Comparison of ENCODE assay signal across 13 mouse cellular contexts in genomic region chr5:96969705-96970471, GRCm38 (mm10). TPM values are rescaled to one million over a fixed set of nuclear protein-coding genes. Genes with fewer than 3 reads are reported as not detected.
A peak's percentile ranks its signal among the peaks of the same experiment; 100 is the strongest.
DNase-seq lines count a peak whose midpoint lies in the region; ATAC-seq and TF ChIP-seq lines count a peak whose summit lies in the region.
"Had no signal": no experiment of that assay in that cellular context is flagged by ENCODE, and none has a peak within 500 bp of the region (broad histone marks: within the 10 kb centered on the region; RNA-seq: fewer than 3 reads in every experiment).

No protein-coding gene starts in this region.

- no peak overlapping the region for H3K4me3 ChIP-seq in liver, adult 2 months (ENCODE audit: insufficient read depth, low read depth, low read length)
- no peak overlapping the region for H3K4me3 ChIP-seq in liver, embryonic 12.5 days
- H3K4me3 ChIP-seq in G1E (ENCODE audit: low read depth, low read length): peak overlapping the region; percentile 70; the same call in 1 of the 2 replicates
- no peak overlapping the region for H3K4me3 ChIP-seq in limb, embryonic 11.5 days (ENCODE audit: low read depth, low read length)
- no peak overlapping the region for H3K4me3 ChIP-seq in liver, postnatal 0 days (ENCODE audit: low read depth, low read length)
- H3K4me3 ChIP-seq: heart, embryonic 15.5 days had no signal

- H3K4me1 ChIP-seq in liver, adult 2 months (ENCODE audit: control insufficient read depth, insufficient read depth, low read length): peaks cover 3% of the 10 kb centered on the region; the same call in 1 of the 2 replicates
- peaks cover 50% of the 10 kb centered on the region for H3K4me1 ChIP-seq in liver, embryonic 12.5 days
- peaks cover 78% of the 10 kb centered on the region for H3K4me1 ChIP-seq in G1E (ENCODE audit: insufficient read depth, low read depth, low read length)
- peaks cover 17% of the 10 kb centered on the region for H3K4me1 ChIP-seq in limb, embryonic 11.5 days (ENCODE audit: control insufficient read depth, insufficient read depth, low read length)
- peaks cover 11% of the 10 kb centered on the region for H3K4me1 ChIP-seq in liver, postnatal 0 days (ENCODE audit: insufficient read depth)
- H3K4me1 ChIP-seq: heart, embryonic 15.5 days had no signal

- no peaks in the 10 kb centered on the region for H3K79me2 ChIP-seq in liver, adult 2 months (ENCODE audit: control insufficient read depth, insufficient read depth, low read length)

- no peaks in the 10 kb centered on the region for H3K9me3 ChIP-seq in liver, embryonic 12.5 days (replicated peaks)
- peaks cover 4% of the 10 kb centered on the region; the same call in 1 of the 2 replicates for H3K9me3 ChIP-seq in G1E (replicated peaks)
- no peaks in the 10 kb centered on the region for H3K9me3 ChIP-seq in limb, embryonic 11.5 days (ENCODE audit: control insufficient read depth, low read length)
- H3K9me3 ChIP-seq in liver, postnatal 0 days (ENCODE audit: low read length): no peaks in the 10 kb centered on the region
- H3K9me3 ChIP-seq: heart, embryonic 15.5 days had no signal

- H3K4me2 ChIP-seq in liver, embryonic 12.5 days: no peak overlapping the region
- no peak overlapping the region for H3K4me2 ChIP-seq in limb, embryonic 11.5 days (ENCODE audit: low read depth, severe bottlenecking)
- H3K4me2 ChIP-seq in liver, postnatal 0 days (ENCODE audit: low read depth, low read length): no peak overlapping the region
- H3K4me2 ChIP-seq: heart, embryonic 15.5 days; hindbrain, embryonic 14.5 days had no signal

- no peak for TF ChIP-seq CTCF in liver, adult 2 months (IDR thresholded peaks at IDR 0.05; ENCODE audit: low read depth, low read length)
- no peak for TF ChIP-seq CTCF in G1E (IDR thresholded peaks at IDR 0.05; ENCODE audit: low read depth, low read length)
- no peak for TF ChIP-seq CTCF in liver, postnatal 0 days (IDR thresholded peaks at IDR 0.05; ENCODE audit: low read depth)

- DNase-seq in liver, adult 2 months (ENCODE audit: extremely low read depth, low read depth, low spot score): peak; percentile 59
- DNase-seq in G1E (ENCODE audit: low spot score): no peak
- peak; percentile 59 for DNase-seq in embryo, embryonic 11 days
- DNase-seq in limb, embryonic 11.5 days (ENCODE audit: low spot score): peak; percentile 27
- no peak for DNase-seq in adrenal gland, postnatal 4 days (ENCODE audit: low spot score in 2 of 2)
- DNase-seq in liver, postnatal 0 days: no peak
- DNase-seq: cerebellum, adult 18-20 months; gastrocnemius, postnatal 25 days; lung, adult 18-20 months had no signal

- ATAC-seq in liver, embryonic 12.5 days: no peak
- no peak for ATAC-seq in G1E (ENCODE audit: extremely low read depth, insufficient number of reproducible peaks, low FRiP score, poor library complexity, severe bottlenecking)
- ATAC-seq in limb, embryonic 11.5 days (ENCODE audit: insufficient number of reproducible peaks, low FRiP score, low TSS enrichment, low read depth): no peak
- no peak for ATAC-seq in liver, postnatal 0 days

- no peaks in the 10 kb centered on the region for H3K36me3 ChIP-seq in liver, adult 2 months (ENCODE audit: control insufficient read depth, insufficient read depth, low read length)
- H3K36me3 ChIP-seq in liver, embryonic 12.5 days: no peaks in the 10 kb centered on the region
- no peaks in the 10 kb centered on the region for H3K36me3 ChIP-seq in G1E (replicated peaks)
- no peaks in the 10 kb centered on the region for H3K36me3 ChIP-seq in limb, embryonic 11.5 days (ENCODE audit: control insufficient read depth, insufficient read depth, low read length)
- H3K36me3 ChIP-seq in liver, postnatal 0 days (replicated peaks; ENCODE audit: insufficient read depth, low read length): no peaks in the 10 kb centered on the region
- H3K36me3 ChIP-seq: heart, embryonic 15.5 days had no signal

- WGBS in liver, adult 2 months: 75% methylated on average over 7 of the region's 7 CpGs
- WGBS in liver, embryonic 12.5 days (ENCODE audit: insufficient replicate concordance): 62% methylated on average over 7 of the region's 7 CpGs
- WGBS in limb, embryonic 11.5 days: 55% methylated on average over 7 of the region's 7 CpGs
- 73% methylated on average over 7 of the region's 7 CpGs for WGBS in liver, postnatal 0 days (ENCODE audit: insufficient replicate concordance)

- TF ChIP-seq EP300 in liver, postnatal 0 days (IDR thresholded peaks at IDR 0.05; ENCODE audit: low read depth): no peak

- no peak for TF ChIP-seq POLR2A in liver, adult 2 months (IDR thresholded peaks at IDR 0.05; ENCODE audit: extremely low read depth, insufficient read depth, low read length)

- no peaks in the 10 kb centered on the region for H3K27me3 ChIP-seq in liver, adult 2 months (ENCODE audit: control insufficient read depth, insufficient read depth, low read length)
- no peaks in the 10 kb centered on the region for H3K27me3 ChIP-seq in liver, embryonic 12.5 days (replicated peaks)
- no peaks in the 10 kb centered on the region for H3K27me3 ChIP-seq in G1E (ENCODE audit: insufficient read depth, low read length)
- no peaks in the 10 kb centered on the region for H3K27me3 ChIP-seq in limb, embryonic 11.5 days (ENCODE audit: control insufficient read depth, insufficient read depth, low read length)
- H3K27me3 ChIP-seq in liver, postnatal 0 days (ENCODE audit: insufficient read depth, low read length): no peaks in the 10 kb centered on the region
- H3K27me3 ChIP-seq: heart, embryonic 15.5 days had no signal

- H3K9ac ChIP-seq in liver, adult 2 months (ENCODE audit: low read depth, low read length): no peak overlapping the region
- no peak overlapping the region for H3K9ac ChIP-seq in liver, embryonic 12.5 days
- H3K9ac ChIP-seq in limb, embryonic 11.5 days (ENCODE audit: low read length): no peak overlapping the region
- no peak overlapping the region for H3K9ac ChIP-seq in liver, postnatal 0 days (replicated peaks)
- H3K9ac ChIP-seq: heart, embryonic 15.5 days; hindbrain, embryonic 14.5 days had no signal

- H3K27ac ChIP-seq in liver, adult 2 months (replicated peaks; ENCODE audit: insufficient read depth, low read depth, low read length): no peak overlapping the region
- H3K27ac ChIP-seq in liver, embryonic 12.5 days: no peak overlapping the region; the same call in 1 of the 2 replicates
- H3K27ac ChIP-seq in limb, embryonic 11.5 days (replicated peaks; ENCODE audit: low read depth, low read length): no peak overlapping the region
- H3K27ac ChIP-seq in liver, postnatal 0 days (ENCODE audit: low read depth): no peak overlapping the region
- H3K27ac ChIP-seq: heart, embryonic 15.5 days; hindbrain, embryonic 14.5 days; macrophage had no signal

RNA-seq across cellular contexts. Expression of gene Bmp2k, which starts 27.6 kb away (rescaled TPM):
- total RNA-seq in liver, adult 2 months (2014; rRNA removed): 6.6 and 7.1 TPM in 2 replicates
- 2.7 and 2.9 TPM in 2 replicates for polyA plus RNA-seq in liver, adult 2 months (2012; rRNA removed)
- 57.2 and 59.8 TPM in 2 replicates for polyA plus RNA-seq in liver, embryonic 12.5 days (2016; fragmentation: Nextera tagmentation; extraction: Ambion mirVana)
- total RNA-seq in G1E (2014; fragmentation: Nextera tagmentation): 944 and 1,145 TPM in 2 replicates
- 341 and 380 TPM in 2 replicates for total RNA-seq in G1E (2017)
- polyA plus RNA-seq in G1E (2012): 51.6 and 52.6 TPM in 2 replicates
- polyA plus RNA-seq in limb, embryonic 11.5 days (2014; fragmentation: Nextera tagmentation; extraction: Ambion mirVana): 7.8 and 8.2 TPM in 2 replicates
- 10 to 100 TPM; 25.3 to 26.8 TPM for total RNA-seq in adrenal gland, postnatal 4 days (2021)
- 13.6 and 15.2 TPM in 2 replicates for polyA plus RNA-seq in liver, postnatal 0 days (2015; fragmentation: Nextera tagmentation; extraction: Ambion mirVana)

Comparison
In these comparisons a context has a peak if more than half of its experiments do, and no peak if none do; other contexts are left out.
1. DNase-seq: peak in liver, adult 2 months (single experiment), embryo, embryonic 11 days (single experiment) and limb, embryonic 11.5 days (single experiment); none in G1E (single experiment), adrenal gland, postnatal 4 days (0 of 2) and liver, postnatal 0 days (single experiment).